Mouse (Mus musculus) retina, postnatal 1 day (tissue): Measurements from ENCODE around the gene Ptpn23.
A peak's percentile ranks its signal among the peaks of the same experiment; 100 is the strongest.
"Not testable (repeated sequence)": the region's sequence is repeated elsewhere in the genome, so short reads cannot be mapped to it uniquely, and the experiment has no call there.

ENCODE experiments used
- DNase-seq: peaks from one replicate; pipeline ENCODE4 v3.0.0-alpha.2; 2012

Gene Ptpn23

GRCm38 (mm10) chr9:110380662-110381061 lies 27.4 kb downstream of the Ptpn23 start:
- DNase-seq: peak; percentile 30

- no peak for DNase-seq
These were observed 28.7 kb downstream of the Ptpn23 start for GRCm38 (mm10) chr9:110379361-110379760.

- DNase-seq: not testable (repeated sequence)
These were observed 30.4 kb downstream of the Ptpn23 start for GRCm38 (mm10) chr9:110377655-110378054.

- DNase-seq: no peak
These were observed 32.3 kb downstream of the Ptpn23 start for GRCm38 (mm10) chr9:110375668-110376067.

- DNase-seq: no peak
These were observed 34.1 kb downstream of the Ptpn23 start for GRCm38 (mm10) chr9:110373871-110374270.

- DNase-seq: no peak
These were observed 38.2 kb downstream of the Ptpn23 start for GRCm38 (mm10) chr9:110369860-110370259.

- DNase-seq: no peak
These were observed 41.3 kb downstream of the Ptpn23 start for GRCm38 (mm10) chr9:110366746-110367145.

- DNase-seq: no peak
These were observed 45.7 kb downstream of the Ptpn23 start for GRCm38 (mm10) chr9:110362337-110362736.

GRCm38 (mm10) chr9:110361299-110361698 lies 46.7 kb downstream of the Ptpn23 start:
- no peak for DNase-seq

GRCm38 (mm10) chr9:110358341-110358740 lies 49.7 kb downstream of the Ptpn23 start:
- no peak for DNase-seq

- DNase-seq: no peak
These were observed 55.9 kb downstream of the Ptpn23 start for GRCm38 (mm10) chr9:110351932-110352632.

- DNase-seq: no peak
These were observed 56.7 kb downstream of the Ptpn23 start for GRCm38 (mm10) chr9:110351350-110351749.

- no peak for DNase-seq
These were observed 57.4 kb downstream of the Ptpn23 start for GRCm38 (mm10) chr9:110350612-110351011.

GRCm38 (mm10) chr9:110350188-110350587 lies 57.8 kb downstream of the Ptpn23 start:
- no peak for DNase-seq

GRCm38 (mm10) chr9:110348899-110349298 lies 59.1 kb downstream of the Ptpn23 start:
- DNase-seq: no peak

- no peak for DNase-seq
These were observed 62.8 kb downstream of the Ptpn23 start for GRCm38 (mm10) chr9:110345057-110345739.

GRCm38 (mm10) chr9:110343805-110344204 lies 64.2 kb downstream of the Ptpn23 start:
- DNase-seq: no peak

GRCm38 (mm10) chr9:110342008-110342407 lies 66.0 kb downstream of the Ptpn23 start:
- no peak for DNase-seq

- no peak for DNase-seq
These were observed 67.8 kb downstream of the Ptpn23 start for GRCm38 (mm10) chr9:110340037-110340750.
